Comparison of ENCODE assay signal across 8 mouse cellular contexts in genomic region chr4:140030415-140030814, GRCm38 (mm10).
A peak's percentile ranks its signal among the peaks of the same experiment; 100 is the strongest.
DNase-seq lines count a peak whose midpoint lies in the region; ATAC-seq lines count a peak whose summit lies in the region.

No protein-coding gene starts in this region.

- H3K4me2 ChIP-seq in hindbrain, embryonic 16.5 days (ENCODE audit: low read length) = no peak overlapping the region
- no peak overlapping the region for H3K4me2 ChIP-seq in midbrain, embryonic 16.5 days (ENCODE audit: low read length)

- H3K9me3 ChIP-seq in hindbrain, embryonic 16.5 days (ENCODE audit: control insufficient read depth, low read length) = no peaks in the 10 kb centered on the region
- no peaks in the 10 kb centered on the region for H3K9me3 ChIP-seq in midbrain, embryonic 16.5 days (replicated peaks; ENCODE audit: control insufficient read depth, low read length, poor library complexity, severe bottlenecking)

- DNase-seq in layer of hippocampus, postnatal 10 days (ENCODE audit: low spot score in 2 of 2) = peak; percentile 80 to 82
- DNase-seq in layer of hippocampus, adult 9-10 months (ENCODE audit: low spot score) = no peak
- DNase-seq in brain, adult 2 months (ENCODE audit: low read depth, low spot score) = peak; percentile 83
- peak; percentile 32 for DNase-seq in embryo, embryonic 11.5 days (ENCODE audit: low read depth, low spot score)

- WGBS in hindbrain, embryonic 16.5 days = 20% methylated on average over 5 of the region's 6 CpGs
- 14% methylated on average over 6 of the region's 6 CpGs for WGBS in midbrain, embryonic 16.5 days

- peak overlapping the region; percentile 74 for H3K27ac ChIP-seq in hindbrain, embryonic 16.5 days (ENCODE audit: low read depth, low read length)
- H3K27ac ChIP-seq in midbrain, embryonic 16.5 days (ENCODE audit: low read length) = peak overlapping the region; percentile 55

- ATAC-seq in hindbrain, embryonic 16.5 days = peak; percentile 32; the same call in 1 of the 2 replicates
- ATAC-seq in midbrain, embryonic 16.5 days = peak; percentile 59; the same call in 1 of the 2 replicates
- ATAC-seq in activated CD4-positive, CD25-positive, alpha-beta regulatory T cell, adult 4 months = no peak
- no peak for ATAC-seq in erythroblast, adult 5-6 weeks (replicated peaks; ENCODE audit: low FRiP score, poor library complexity, severe bottlenecking)

- H3K4me3 ChIP-seq in hindbrain, embryonic 16.5 days (ENCODE audit: low read length) = no peak overlapping the region
- H3K4me3 ChIP-seq in midbrain, embryonic 16.5 days (ENCODE audit: low read depth, low read length) = no peak overlapping the region

- peaks cover 19% of the 10 kb centered on the region for H3K4me1 ChIP-seq in hindbrain, embryonic 16.5 days (ENCODE audit: control insufficient read depth, insufficient read depth, low read depth, low read length)
- H3K4me1 ChIP-seq in midbrain, embryonic 16.5 days (ENCODE audit: control insufficient read depth, insufficient read depth, low read length) = peaks cover 15% of the 10 kb centered on the region

- no peaks in the 10 kb centered on the region for H3K27me3 ChIP-seq in hindbrain, embryonic 16.5 days (replicated peaks; ENCODE audit: control insufficient read depth, insufficient read depth, low read length)
- H3K27me3 ChIP-seq in midbrain, embryonic 16.5 days (ENCODE audit: control insufficient read depth, insufficient read depth, low read depth, low read length) = no peaks in the 10 kb centered on the region; the same call in 1 of the 2 replicates

- H3K9ac ChIP-seq in hindbrain, embryonic 16.5 days (ENCODE audit: low read depth, low read length) = no peak overlapping the region
- H3K9ac ChIP-seq in midbrain, embryonic 16.5 days (ENCODE audit: low read depth, low read length) = no peak overlapping the region

- H3K36me3 ChIP-seq in hindbrain, embryonic 16.5 days (ENCODE audit: control insufficient read depth, insufficient read depth, low read length) = no peaks in the 10 kb centered on the region
- no peaks in the 10 kb centered on the region for H3K36me3 ChIP-seq in midbrain, embryonic 16.5 days (ENCODE audit: control insufficient read depth, insufficient read depth, low read length)

Comparison
In these comparisons a context has a peak if more than half of its experiments do, and no peak if none do; other contexts are left out.
1. ATAC-seq: peak in hindbrain, embryonic 16.5 days (single experiment) and midbrain, embryonic 16.5 days (single experiment); none in activated CD4-positive, CD25-positive, alpha-beta regulatory T cell, adult 4 months (single experiment) and erythroblast, adult 5-6 weeks (single experiment).